Mouse (Mus musculus) midbrain, embryonic 15.5 days (tissue): ENCODE data around the gene Mgat4a. TPM values are rescaled to one million over a fixed set of nuclear protein-coding genes. Genes with fewer than 3 reads are reported as not detected.

Experiments
- ATAC-seq: fragments of 200-750 bp; cut with Nextera tagmentation; replicated peaks from 2 replicates; pipeline ENCODE4 v1.8.0; 2017; ENCODE audit warnings: moderate TSS enrichment
- H3K27ac ChIP-seq: fragments of 300-500 bp; sonication (generic); 2 replicates; pipeline ENCODE4 v1.5.1; 2015; ENCODE audit warnings: mild to moderate bottlenecking, inconsistent platforms
- H3K27me3 ChIP-seq: fragments of 300-500 bp; sonication (generic); replicated peaks from 2 replicates; pipeline ENCODE4 v1.6.1; 2015; ENCODE audit warnings: inconsistent platforms
- H3K36me3 ChIP-seq: fragments of 300-500 bp; sonication (generic); replicated peaks from 2 replicates; pipeline ENCODE4 v1.6.1; 2015; ENCODE audit warnings: inconsistent platforms
- H3K4me1 ChIP-seq: fragments of 300-500 bp; sonication (generic); 2 replicates; pipeline ENCODE4 v1.6.1; 2015; ENCODE audit warnings: inconsistent platforms
- H3K4me2 ChIP-seq: fragments of 300-500 bp; sonication (generic); 2 replicates; pipeline ENCODE4 v1.6.1; 2015; ENCODE audit warnings: inconsistent platforms, mild to moderate bottlenecking, moderate library complexity
- H3K4me3 ChIP-seq: fragments of 300-500 bp; sonication (generic); 2 replicates; pipeline ENCODE4 v1.5.1; 2015; ENCODE audit warnings: mild to moderate bottlenecking, inconsistent platforms
- H3K9ac ChIP-seq: fragments of 300-500 bp; sonication (generic); 2 replicates; pipeline ENCODE4 v1.6.1; 2015; ENCODE audit warnings: mild to moderate bottlenecking, inconsistent platforms
- H3K9me3 ChIP-seq: fragments of 300-500 bp; sonication (generic); 2 replicates; pipeline ENCODE4 v1.6.1; 2016; ENCODE audit warnings: inconsistent platforms
- WGBS: fragments of 180-500 bp; shearing (Covaris S2); methylation state at CpG from one replicate; pipeline ENCODE4 v1.1.7; 2015; ENCODE audit warnings: mixed read lengths; 5-methylcytosine and 5-hydroxymethylcytosine counted together
- polyA plus RNA-seq: library from polyadenylated mRNA; unstranded; fragments of >200 nt; fragmentation: Nextera tagmentation; extraction: Ambion mirVana; gene quantifications from 2 replicates; pipeline ENCODE4 v1.2.1, GENCODE M21; 2015

The Mgat4a gene
- 10.1 and 11.9 TPM in 2 replicates for polyA plus RNA-seq

GRCm38 (mm10) chr1:37540810-37541658 is at the start of gene Mgat4a:
Gene Mgat4a, minus strand, starts transcription at chr1:37541016.
- Histone ChIP-seq H3K9me3 (no peaks in the 10 kb centered on the region), H3K4me3 (peak within 1 kb of the TSS; percentile 60), H3K27me3 (peaks cover 11% of the 10 kb centered on the region; the same call in 1 of the 2 replicates), H3K9ac (peak within 1 kb of the TSS; percentile 72), H3K4me2 (peak within 1 kb of the TSS; percentile 86), H3K27ac (peak within 1 kb of the TSS; percentile 95), H3K4me1 (peaks cover 15% of the 10 kb centered on the region; the same call in 1 of the 2 replicates), H3K36me3 (no peaks in the 10 kb centered on the region)
- peak; percentile 100 for ATAC-seq
- under 1% methylated on average over 71 of the region's 72 CpGs for WGBS

- no peaks in the 10 kb centered on the region for H3K36me3 ChIP-seq
- ATAC-seq, result no peak
- no peak overlapping the region for H3K4me2 ChIP-seq
- no peaks in the 10 kb centered on the region for H3K27me3 ChIP-seq
- H3K4me1 ChIP-seq, result no peaks in the 10 kb centered on the region
- WGBS, result 90% methylated on average over 13 of the region's 13 CpGs
- no peak overlapping the region for H3K4me3 ChIP-seq
- H3K9me3 ChIP-seq, result no peaks in the 10 kb centered on the region
- H3K9ac ChIP-seq, result no peak overlapping the region
- H3K27ac ChIP-seq, result no peak overlapping the region
Observed at GRCm38 (mm10) chr1:37585809-37586480, 45.1 kb upstream of the Mgat4a start.

- no peak for ATAC-seq
- 78% methylated on average over 9 of the region's 9 CpGs for WGBS
Observed at GRCm38 (mm10) chr1:37583795-37584464, 43.1 kb upstream of the Mgat4a start.

GRCm38 (mm10) chr1:37583167-37583566 is 42.4 kb upstream of the Mgat4a start:
- Histone ChIP-seq H3K27ac (no peak overlapping the region), H3K4me1 (no peaks in the 10 kb centered on the region), H3K9ac (no peak overlapping the region), H3K27me3 (no peaks in the 10 kb centered on the region), H3K4me2 (no peak overlapping the region), H3K36me3 (no peaks in the 10 kb centered on the region), H3K4me3 (no peak overlapping the region), H3K9me3 (no peaks in the 10 kb centered on the region)
- no peak for ATAC-seq
- 92% methylated on average over 8 of the region's 8 CpGs for WGBS

More at GRCm38 (mm10) chr1:37583795-37584464, 43.1 kb upstream of the Mgat4a start:
- H3K4me3 ChIP-seq, result no peak overlapping the region
- no peak overlapping the region for H3K4me2 ChIP-seq
- no peaks in the 10 kb centered on the region for H3K36me3 ChIP-seq
- no peaks in the 10 kb centered on the region for H3K27me3 ChIP-seq
- no peaks in the 10 kb centered on the region for H3K9me3 ChIP-seq
- H3K9ac ChIP-seq, result no peak overlapping the region
- no peaks in the 10 kb centered on the region for H3K4me1 ChIP-seq
- no peak overlapping the region for H3K27ac ChIP-seq

GRCm38 (mm10) chr1:37579686-37580085 is 38.9 kb upstream of the Mgat4a start:
- ATAC-seq, result no peak
- WGBS, result 92% methylated on average over 13 of the region's 13 CpGs
- Histone ChIP-seq H3K9ac (no peak overlapping the region), H3K27me3 (no peaks in the 10 kb centered on the region), H3K4me3 (no peak overlapping the region), H3K4me2 (no peak overlapping the region), H3K9me3 (no peaks in the 10 kb centered on the region), H3K4me1 (no peaks in the 10 kb centered on the region), H3K27ac (no peak overlapping the region), H3K36me3 (no peaks in the 10 kb centered on the region)

GRCm38 (mm10) chr1:37572528-37573272 is 31.9 kb upstream of the Mgat4a start:
- H3K9me3 ChIP-seq, result no peaks in the 10 kb centered on the region
- H3K4me1 ChIP-seq, result no peaks in the 10 kb centered on the region
- no peak overlapping the region for H3K4me3 ChIP-seq
- ATAC-seq, result no peak
- no peaks in the 10 kb centered on the region for H3K36me3 ChIP-seq
- no peaks in the 10 kb centered on the region for H3K27me3 ChIP-seq
- no peak overlapping the region for H3K4me2 ChIP-seq
- WGBS, result 88% methylated on average over 10 of the region's 10 CpGs
- H3K27ac ChIP-seq, result no peak overlapping the region
- no peak overlapping the region for H3K9ac ChIP-seq

GRCm38 (mm10) chr1:37568379-37568778 is 27.6 kb upstream of the Mgat4a start:
- no peak overlapping the region for H3K4me3 ChIP-seq
- no peak overlapping the region for H3K9ac ChIP-seq
- no peaks in the 10 kb centered on the region for H3K9me3 ChIP-seq
- no peaks in the 10 kb centered on the region for H3K27me3 ChIP-seq
- ATAC-seq, result no peak
- no peak overlapping the region for H3K27ac ChIP-seq
- no peak overlapping the region for H3K4me2 ChIP-seq
- H3K36me3 ChIP-seq, result no peaks in the 10 kb centered on the region
- 91% methylated on average over 1 of the region's 1 CpGs for WGBS
- no peaks in the 10 kb centered on the region; the same call in 1 of the 2 replicates for H3K4me1 ChIP-seq

- no peaks in the 10 kb centered on the region for H3K9me3 ChIP-seq
- no peaks in the 10 kb centered on the region for H3K27me3 ChIP-seq
- ATAC-seq, result no peak
- no peak overlapping the region for H3K27ac ChIP-seq
- no peak overlapping the region for H3K4me3 ChIP-seq
- H3K4me1 ChIP-seq, result no peaks in the 10 kb centered on the region; the same call in 1 of the 2 replicates
- no peak overlapping the region for H3K9ac ChIP-seq
- H3K4me2 ChIP-seq, result no peak overlapping the region
- WGBS, result 85% methylated on average over 4 of the region's 4 CpGs
- no peaks in the 10 kb centered on the region for H3K36me3 ChIP-seq
Observed at GRCm38 (mm10) chr1:37566754-37567153, 25.9 kb upstream of the Mgat4a start.

GRCm38 (mm10) chr1:37566344-37566743 is 25.5 kb upstream of the Mgat4a start:
- no peaks in the 10 kb centered on the region for H3K36me3 ChIP-seq
- WGBS, result 75% methylated on average over 2 of the region's 2 CpGs
- no peaks in the 10 kb centered on the region for H3K27me3 ChIP-seq
- H3K9ac ChIP-seq, result no peak overlapping the region
- H3K9me3 ChIP-seq, result no peaks in the 10 kb centered on the region
- no peak overlapping the region for H3K27ac ChIP-seq
- no peak for ATAC-seq
- no peak overlapping the region for H3K4me2 ChIP-seq
- no peaks in the 10 kb centered on the region; the same call in 1 of the 2 replicates for H3K4me1 ChIP-seq
- H3K4me3 ChIP-seq, result no peak overlapping the region

GRCm38 (mm10) chr1:37565396-37565795 is 24.6 kb upstream of the Mgat4a start:
- no peak overlapping the region for H3K9ac ChIP-seq
- no peak overlapping the region for H3K4me2 ChIP-seq
- H3K36me3 ChIP-seq, result no peaks in the 10 kb centered on the region
- H3K4me3 ChIP-seq, result no peak overlapping the region
- H3K27ac ChIP-seq, result no peak overlapping the region
- no peaks in the 10 kb centered on the region for H3K9me3 ChIP-seq
- WGBS, result 17% methylated on average over 6 of the region's 6 CpGs
- no peak for ATAC-seq
- H3K4me1 ChIP-seq, result no peaks in the 10 kb centered on the region; the same call in 1 of the 2 replicates
- no peaks in the 10 kb centered on the region for H3K27me3 ChIP-seq

- no peak for ATAC-seq
- H3K27me3 ChIP-seq, result no peaks in the 10 kb centered on the region
- H3K36me3 ChIP-seq, result no peaks in the 10 kb centered on the region
- H3K4me3 ChIP-seq, result no peak overlapping the region
- H3K4me2 ChIP-seq, result no peak overlapping the region
- no peak overlapping the region for H3K27ac ChIP-seq
- no peak overlapping the region for H3K9ac ChIP-seq
- H3K4me1 ChIP-seq, result no peaks in the 10 kb centered on the region; the same call in 1 of the 2 replicates
- no peaks in the 10 kb centered on the region for H3K9me3 ChIP-seq
- whole genome bisulfite sequencing, result 89% methylated on average over 3 of the region's 3 CpGs
Observed at GRCm38 (mm10) chr1:37561955-37562354, 21.1 kb upstream of the Mgat4a start.
